Mouse (Mus musculus): ENCODE measurements at regions not wholly inside any gene's neighbourhood (a gene's known extent, or its start where the extent isn't known, plus 50 kb on each side); places are given as distances from the start of the nearest gene placed in this dataset.

DNA sequence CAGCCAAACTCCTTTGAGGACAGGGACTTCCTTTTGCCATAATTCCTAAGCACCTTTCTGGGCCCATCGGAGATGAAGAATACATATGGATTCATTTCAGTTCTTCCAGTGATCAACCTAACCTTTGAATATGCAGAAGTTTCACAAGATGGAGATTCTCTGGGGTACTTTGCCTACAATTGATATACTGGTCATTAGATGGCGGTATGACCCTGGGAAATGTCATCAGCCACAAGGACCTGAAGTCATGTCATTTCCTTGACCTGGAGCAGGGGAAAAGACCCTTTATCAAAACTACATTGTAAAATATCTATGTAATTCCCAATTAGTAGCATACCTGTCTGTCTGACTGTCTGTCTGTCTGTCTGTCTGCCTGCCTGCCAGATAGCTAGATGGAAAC is 164.0 kb upstream of the Slc24a3 start:
- in situ Hi-C loops (cut with MboI, MseI) = no loop called here

DNA sequence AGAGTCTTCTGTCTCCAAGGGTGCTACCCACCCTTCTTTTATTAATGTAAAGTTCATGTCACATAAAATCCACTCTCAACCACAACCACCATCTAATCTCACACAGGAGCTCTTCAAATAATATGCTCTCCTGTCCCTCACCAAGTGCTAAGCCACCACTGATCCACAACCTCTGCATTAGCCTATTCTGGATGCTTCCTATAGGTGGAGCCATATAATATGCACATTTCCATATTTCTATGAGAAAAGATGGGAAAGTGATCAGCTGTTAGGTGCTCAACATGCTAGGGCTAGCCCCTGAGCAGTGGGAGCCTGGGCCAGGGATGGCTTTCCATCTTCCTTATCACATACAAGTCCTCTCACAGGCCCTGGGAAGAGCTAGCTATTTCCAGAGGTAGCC is 156.9 kb upstream of the Slc24a3 start:
- in situ Hi-C loops (cut with MboI, MseI) = loop anchor here (10.0 kb wide), 1 partner anchor 1506 kb away; no protein-coding TSS in a partner anchor

DNA sequence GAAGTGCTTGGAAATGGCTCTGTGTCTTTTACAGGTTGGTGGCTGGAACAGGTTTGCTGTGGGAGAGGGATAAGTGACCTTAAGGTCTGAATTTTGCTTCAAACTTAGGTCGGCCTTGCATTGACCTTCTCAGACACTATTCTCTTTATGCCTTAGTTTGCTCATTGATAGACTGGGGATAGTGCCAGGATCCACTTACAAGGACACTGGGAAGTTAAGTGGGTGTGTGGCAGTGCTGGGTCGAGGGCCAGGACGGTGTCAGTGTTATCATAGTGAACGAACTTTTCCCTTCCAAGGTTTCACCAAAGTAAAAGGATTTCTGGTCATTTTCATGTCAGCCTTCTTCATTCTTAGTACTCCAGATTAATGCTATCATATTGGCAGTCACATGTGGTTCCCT is 156.3 kb upstream of the Slc24a3 start:
- in situ Hi-C loops (cut with MboI, MseI) = loop anchor here (10.0 kb wide), 1 partner anchor 1506 kb away; no protein-coding TSS in a partner anchor

DNA sequence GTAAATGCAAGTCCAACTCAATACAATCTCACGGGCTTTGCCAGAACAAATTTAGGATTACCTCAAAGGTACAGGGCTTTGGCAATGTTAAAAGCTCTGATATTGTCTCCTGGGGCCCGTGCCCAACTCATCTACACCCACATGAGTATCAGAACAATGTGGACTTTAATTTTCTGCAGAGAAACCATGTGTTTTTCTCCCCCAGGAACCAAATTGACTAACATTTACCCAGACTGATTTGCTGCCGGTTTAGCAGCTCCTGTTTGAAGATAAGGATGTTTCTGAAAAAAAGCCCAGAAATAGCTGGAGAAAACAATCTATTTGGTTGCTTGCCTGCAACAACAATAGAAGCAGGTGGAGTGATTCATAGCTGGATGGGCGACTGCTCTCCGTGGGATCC is 151.6 kb upstream of the Slc24a3 start:
- in situ Hi-C loops (cut with MboI, MseI) = loop anchor here (10.0 kb wide), 1 partner anchor 1511 kb away; no protein-coding TSS in a partner anchor

DNA sequence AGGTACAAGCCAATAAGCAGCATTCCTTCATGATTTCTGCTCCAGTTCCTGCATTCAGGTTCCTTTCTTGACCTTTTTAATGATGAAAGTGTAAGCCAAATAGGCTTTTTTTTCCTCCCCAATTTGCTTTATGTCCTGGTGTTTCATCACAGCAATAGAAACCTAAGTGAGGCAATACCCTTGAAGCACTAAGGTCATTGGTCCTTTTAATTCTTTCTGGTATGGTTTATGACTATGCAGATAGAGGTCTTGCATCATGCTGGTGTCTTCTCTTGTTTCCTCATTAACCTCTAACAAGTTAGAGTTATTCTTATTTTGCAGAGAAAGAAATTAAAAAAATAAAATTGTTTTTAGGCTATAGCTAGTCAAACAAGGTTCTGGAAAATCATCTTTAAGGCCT is 150.6 kb upstream of the Slc24a3 start:
- in situ Hi-C loops (cut with MboI, MseI) = loop anchor here (10.0 kb wide), 1 partner anchor 1512 kb away; no protein-coding TSS in a partner anchor

DNA sequence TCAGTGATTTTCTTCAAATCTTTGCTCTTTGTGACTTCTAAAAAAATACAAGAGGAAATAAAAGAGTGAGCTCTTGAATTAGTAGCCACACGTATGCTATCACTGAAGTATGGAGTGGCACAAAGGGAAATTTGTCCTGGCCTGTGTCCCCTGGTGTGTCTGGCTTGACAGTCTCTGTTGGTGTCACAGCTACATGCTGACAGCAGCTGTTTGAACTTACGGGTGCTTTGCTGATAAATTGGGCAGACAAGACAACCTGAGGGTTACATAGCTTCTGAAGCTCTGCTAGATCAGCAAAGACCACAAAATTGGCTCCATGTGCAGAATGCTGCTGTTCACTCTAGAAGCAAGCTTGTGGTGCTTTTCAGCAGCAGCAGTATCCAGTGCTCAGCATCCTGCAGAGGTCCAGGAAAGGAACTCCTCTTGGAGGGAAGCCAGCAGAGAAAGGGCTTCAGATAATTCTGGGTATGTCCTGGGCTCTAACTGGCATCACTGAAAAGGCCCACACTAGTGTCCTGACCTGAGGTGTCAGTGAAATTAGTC is 149.9 kb upstream of the Slc24a3 start:
- in situ Hi-C loops (cut with MboI, MseI) = loop anchor here (10.0 kb wide), 1 partner anchor 1513 kb away; no protein-coding TSS in a partner anchor

DNA sequence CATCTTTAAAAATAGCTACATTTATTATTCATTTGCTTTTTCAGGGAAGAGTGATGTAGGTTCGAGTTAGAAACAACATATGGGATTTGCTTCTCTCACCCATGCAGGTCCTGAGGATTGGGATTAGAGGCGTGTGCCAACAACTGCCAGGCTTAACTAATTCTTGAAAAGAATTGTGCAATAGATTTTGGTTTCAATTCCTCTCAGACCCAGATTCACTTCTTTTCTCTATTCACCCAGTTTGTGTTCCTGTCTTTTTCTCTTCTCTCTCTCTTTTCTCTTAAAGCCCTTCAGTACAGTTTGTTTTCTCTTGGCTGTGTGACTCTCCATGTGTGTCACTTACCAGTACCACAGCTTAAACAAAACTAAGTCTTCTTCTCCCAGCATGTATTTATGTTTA is 119.8 kb upstream of the Slc24a3 start:
- in situ Hi-C loops (cut with MboI, MseI) = no loop called here

DNA sequence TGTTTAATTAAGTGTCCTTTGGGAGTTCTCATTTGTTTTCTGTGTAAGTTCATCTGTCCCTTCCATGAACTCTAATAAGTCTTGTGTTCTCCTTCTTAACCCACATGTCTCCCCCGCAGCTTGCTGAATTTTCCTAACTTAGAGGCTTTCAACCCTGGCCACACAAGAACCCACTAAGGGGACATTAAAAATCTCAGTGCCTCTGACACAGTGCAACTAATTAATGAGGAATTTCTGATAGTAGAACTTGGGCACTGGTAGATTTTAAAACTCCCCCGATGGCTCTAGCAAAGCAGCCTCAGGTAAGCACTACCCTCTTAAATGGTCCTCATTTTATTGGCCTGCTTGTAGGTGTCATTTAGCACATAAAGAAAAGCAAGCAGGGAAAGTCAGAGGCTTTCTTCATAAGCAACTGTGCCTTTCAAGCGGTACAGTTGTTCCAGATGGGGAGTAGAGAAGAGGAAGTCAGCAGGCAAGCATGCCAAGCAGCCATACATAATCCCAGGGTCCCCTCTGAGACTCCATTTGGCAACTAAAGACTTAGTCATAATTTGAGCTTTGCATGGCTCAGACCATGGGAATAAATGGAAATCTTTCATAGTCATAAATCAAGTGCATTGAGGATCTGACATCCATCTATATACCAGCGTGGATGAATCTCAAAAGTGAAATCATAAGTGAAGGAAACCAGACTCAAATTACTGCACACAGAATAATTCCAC is 117.7 kb upstream of the Slc24a3 start:
- in situ Hi-C loops (cut with MboI, MseI) = no loop called here

DNA sequence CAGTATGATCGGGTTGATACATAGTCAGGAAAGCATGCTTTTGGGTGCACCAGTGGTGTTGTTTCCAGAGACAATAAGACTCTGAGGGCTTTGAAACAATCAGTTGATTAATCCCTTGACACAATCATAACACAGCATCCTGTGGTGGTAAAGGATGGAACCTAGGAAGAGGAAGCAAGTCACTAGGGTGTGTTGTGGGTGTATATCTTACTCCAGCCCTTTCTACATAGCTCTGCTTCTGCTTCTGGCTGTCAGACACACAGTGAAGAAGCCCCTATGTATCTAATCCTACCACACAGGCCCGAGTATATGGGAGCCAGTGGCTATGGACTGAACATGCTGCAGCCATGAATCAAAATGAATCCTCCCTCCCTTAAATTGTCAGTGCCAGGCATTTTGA is 115.1 kb upstream of the Slc24a3 start:
- in situ Hi-C loops (cut with MboI, MseI) = no loop called here

DNA sequence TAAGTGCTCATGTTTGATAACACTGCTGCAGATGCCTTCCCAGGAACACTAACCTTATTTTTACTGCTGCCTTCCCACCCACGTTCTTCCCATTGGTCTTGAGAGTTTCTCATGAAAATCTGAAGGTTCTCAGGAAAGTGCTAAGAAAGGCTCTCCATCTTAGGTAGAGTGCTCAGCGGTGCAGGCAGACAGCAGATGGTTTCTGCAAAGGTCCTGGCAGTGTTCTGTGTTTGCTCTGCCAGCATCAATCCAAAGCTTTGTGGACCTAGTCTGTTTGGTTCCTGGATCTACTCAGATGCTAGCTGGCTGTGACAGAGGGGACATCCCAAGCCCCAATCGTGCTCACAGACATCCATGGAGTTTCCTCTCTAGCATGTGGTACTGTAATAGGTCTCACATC is 111.3 kb upstream of the Slc24a3 start:
- in situ Hi-C loops (cut with MboI, MseI) = no loop called here

DNA sequence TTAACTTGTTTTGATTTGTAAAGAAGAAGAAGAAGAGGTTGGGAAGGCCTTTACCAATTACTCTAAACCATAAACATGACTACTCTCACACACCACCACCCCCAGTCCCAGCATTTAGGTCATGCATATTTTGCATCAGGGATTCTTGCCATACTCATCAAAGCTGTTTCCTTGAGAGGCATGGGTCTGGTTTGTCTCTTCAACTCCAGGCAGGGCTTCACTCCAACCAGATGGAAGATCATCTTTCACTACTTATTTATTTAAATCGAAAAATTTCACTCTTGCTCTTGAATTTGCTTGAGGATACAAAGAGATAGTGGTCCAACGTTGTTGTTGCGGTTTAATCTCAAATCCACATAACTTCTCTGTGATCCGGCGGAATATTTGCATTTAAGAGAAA is 110.8 kb upstream of the Slc24a3 start:
- in situ Hi-C loops (cut with MboI, MseI) = no loop called here

DNA sequence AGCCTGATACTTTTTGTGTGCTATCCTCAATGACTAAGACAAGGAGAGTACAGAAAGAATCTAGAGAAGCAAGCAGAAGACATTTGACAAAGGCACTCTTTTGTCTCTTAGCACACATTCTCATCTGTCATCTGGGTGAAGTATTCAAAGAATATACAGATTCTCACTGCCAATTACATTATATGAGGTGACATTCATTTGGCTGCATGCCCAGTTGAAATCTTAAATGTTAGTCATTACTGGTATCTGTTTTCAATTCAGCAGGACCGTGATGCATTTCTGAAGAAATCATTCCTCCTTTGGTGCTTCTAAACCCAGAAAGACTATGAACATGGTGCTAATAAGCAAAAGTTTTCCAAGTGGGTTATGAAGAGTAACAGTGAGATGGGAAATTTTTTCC is 97.6 kb upstream of the Slc24a3 start:
- in situ Hi-C loops (cut with MboI, MseI) = no loop called here

DNA sequence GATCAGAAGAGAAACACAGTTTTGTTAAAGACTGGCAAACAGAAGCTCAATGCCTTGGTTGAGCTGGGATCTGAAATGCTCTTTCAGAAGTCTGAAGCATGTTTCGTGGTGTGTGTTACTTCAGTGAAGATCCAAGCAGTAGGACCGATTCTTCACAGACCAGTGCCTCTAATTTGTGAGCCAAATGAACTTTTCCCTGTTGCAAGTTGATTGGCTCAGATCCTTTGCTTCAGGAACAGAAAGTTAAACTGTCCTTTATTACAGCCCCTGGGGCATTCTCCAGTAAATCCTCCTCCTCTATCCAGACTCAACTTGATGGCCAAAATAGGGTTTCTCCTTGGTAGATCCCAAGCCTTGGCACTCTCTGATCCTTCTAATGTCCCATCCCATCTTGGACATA is 85.6 kb upstream of the Slc24a3 start:
- in situ Hi-C loops (cut with MboI, MseI) = no loop called here

DNA sequence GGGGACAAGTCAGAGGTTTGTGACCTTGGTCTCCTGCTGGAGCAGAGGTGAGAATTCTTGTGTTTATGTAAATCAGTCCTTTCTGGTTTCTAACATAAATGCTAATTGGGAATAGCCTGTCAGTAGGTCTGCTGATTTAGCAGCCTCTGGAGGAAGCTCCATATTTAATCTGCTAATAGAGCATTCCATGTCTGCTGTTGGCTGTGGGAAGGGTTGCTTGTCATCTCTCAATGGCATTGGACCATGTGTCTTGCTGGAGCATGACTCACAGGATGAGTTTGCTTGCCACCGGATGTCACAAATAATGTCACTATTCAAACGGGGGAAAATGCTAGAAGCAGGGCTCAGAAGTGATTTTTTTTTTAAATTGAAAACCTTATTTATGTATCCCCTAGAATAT is 82.9 kb upstream of the Slc24a3 start:
- in situ Hi-C loops (cut with MboI, MseI) = no loop called here

DNA sequence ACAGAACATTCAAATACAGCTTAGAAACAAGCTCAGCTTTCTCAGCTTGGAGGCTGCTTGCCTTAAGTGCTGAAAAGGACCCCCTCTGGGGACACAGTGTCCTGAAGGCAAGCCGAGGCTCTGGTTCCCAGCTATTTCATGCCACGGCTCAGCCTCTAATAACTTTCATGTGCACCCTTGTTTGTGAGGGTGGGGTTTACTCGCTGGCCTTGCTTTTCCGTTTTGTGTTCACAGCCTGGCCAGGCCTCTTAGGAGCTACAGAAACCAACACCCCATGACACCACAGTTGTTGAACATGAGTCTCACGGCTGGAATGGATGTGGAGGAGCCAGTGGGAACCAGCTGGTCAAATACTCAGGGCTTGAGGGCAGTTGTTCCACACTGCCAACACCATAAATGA is 81.4 kb upstream of the Slc24a3 start:
- in situ Hi-C loops (cut with MboI, MseI) = no loop called here

DNA sequence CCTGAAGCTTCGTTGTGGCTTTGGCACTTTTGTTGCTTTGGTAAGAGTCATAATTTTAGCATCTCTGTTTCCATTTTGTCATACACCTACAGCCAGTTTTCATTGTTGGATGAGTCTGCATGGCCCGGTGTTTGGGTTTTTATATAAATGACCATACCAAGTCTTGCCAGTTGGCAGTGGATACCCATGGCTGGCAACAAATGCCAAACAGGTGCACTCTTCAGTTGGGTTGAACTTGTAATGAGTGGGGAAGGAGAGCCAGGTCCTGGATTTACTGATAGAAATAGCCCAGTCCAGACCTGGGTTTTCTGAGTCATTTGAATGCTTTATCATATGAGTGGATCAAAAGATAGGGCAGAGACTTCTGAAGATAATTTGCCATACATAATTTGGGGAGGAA is 64.3 kb upstream of the Slc24a3 start:
- in situ Hi-C loops (cut with MboI, MseI) = no loop called here

DNA sequence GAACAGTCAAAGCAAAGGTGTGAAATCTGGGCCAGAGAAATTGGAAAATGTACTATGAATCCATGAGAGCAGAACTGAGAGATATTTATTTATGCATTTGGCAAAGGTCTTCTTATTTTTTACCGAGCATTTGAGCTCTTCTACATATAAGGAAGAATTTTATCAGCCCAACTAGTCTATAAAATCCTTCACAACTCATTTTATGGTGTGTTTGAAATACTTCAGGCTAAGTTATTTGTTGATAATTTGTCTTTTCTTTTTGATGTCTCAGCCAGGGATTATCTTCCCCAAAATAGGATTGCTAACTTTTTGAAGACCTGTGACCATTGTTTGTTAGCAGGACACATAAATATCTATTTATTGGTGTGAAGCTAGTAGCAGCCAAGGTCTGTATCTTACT is 55.9 kb upstream of the Slc24a3 start:
- in situ Hi-C loops (cut with MboI, MseI) = no loop called here

DNA sequence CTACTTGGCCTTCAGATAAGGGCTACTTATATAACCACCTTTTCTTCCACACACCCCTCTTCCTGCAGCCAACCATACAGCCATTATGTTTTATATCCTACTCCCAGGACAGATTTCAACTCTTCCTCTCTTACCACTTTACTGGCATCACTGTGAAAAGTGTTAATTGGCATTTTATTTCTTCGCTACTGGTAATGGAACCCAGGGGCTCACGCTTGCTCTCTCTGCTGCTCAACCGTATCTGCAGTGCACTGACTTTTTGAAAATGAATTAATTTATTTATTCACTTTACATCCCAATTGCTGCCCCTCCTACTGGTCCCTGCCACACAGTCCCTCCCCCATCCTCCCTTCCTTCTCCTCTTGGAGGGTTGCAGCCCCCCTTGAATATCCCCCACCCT is 52.5 kb upstream of the Slc24a3 start:
- in situ Hi-C loops (cut with MboI, MseI) = no loop called here

All from T-helper 1 cell (primary cell).